Mouse (Mus musculus) megakaryocyte-erythroid progenitor cell, adult 5-6 weeks (primary cell): ENCODE measurements around the gene Herc6. TPM values are rescaled to one million over a fixed set of nuclear protein-coding genes. Genes with fewer than 3 reads are reported as not detected.
"Not testable (repeated sequence)": the region's sequence is repeated elsewhere in the genome, so short reads cannot be mapped to it uniquely, and the experiment has no call there.

Experiments
- ATAC-seq: replicated peaks from 2 replicates; pipeline ENCODE4 v1.8.0; 2016; ENCODE audit warnings: mild to moderate bottlenecking, inconsistent platforms; ENCODE audit not compliant: severe bottlenecking, poor library complexity, low FRiP score, low TSS enrichment
- total RNA-seq, 2 experiments: library from RNA; stranded (forward) in 1 of 2; stranded (reverse) in 1 of 2; fragments of 200-1000, 215-1000 nt in 1 of 2; fragments of >200 nt in 1 of 2; fragmentation: Nextera tagmentation in 1 of 2; gene quantifications; 2 replicates each; pipeline ENCODE4 v1.2.3; 2014 to 2017

Gene Herc6
- 13.8 and 35.6 TPM in 2 replicates for total RNA-seq (2014; fragmentation: Nextera tagmentation)
- total RNA-seq (2017): 11.6 and 18.1 TPM in 2 replicates

DNA sequence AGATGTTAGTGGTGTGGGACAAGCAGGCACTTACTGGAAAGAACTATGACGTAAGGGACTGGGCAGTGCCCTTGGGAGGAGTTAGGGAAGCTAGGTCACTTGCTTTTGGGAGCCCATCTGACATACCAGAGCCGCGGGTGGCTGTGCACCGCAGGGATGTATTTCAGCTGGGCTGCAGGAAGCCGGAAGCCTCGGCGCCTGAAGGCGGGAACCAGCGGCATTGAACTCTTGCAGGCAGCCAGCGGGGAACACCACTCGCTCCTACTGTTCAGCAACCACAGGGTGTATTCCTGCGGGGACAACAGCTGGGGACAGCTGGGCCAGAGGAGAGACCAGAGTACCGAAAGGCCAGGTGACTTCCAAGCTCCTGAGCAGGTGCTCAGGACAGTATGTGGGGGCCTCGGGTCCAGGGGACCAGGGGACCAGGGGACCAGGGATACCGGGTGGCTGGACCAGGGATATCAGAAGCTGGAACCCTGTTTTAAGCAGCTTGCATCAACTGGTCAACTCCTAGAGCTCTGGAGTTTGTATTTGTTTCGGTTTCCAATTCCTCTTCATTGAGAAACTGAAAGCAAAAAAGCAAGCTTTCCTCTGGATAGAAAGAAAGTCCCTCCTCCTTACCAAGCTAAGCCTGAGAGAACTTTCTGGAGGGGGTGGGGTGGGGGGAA, at the start of gene Herc6:
Gene Herc6 (plus strand): TSS at position 120 of the 668 bp plus-strand sequence.
- peak; percentile 97 for ATAC-seq

DNA sequence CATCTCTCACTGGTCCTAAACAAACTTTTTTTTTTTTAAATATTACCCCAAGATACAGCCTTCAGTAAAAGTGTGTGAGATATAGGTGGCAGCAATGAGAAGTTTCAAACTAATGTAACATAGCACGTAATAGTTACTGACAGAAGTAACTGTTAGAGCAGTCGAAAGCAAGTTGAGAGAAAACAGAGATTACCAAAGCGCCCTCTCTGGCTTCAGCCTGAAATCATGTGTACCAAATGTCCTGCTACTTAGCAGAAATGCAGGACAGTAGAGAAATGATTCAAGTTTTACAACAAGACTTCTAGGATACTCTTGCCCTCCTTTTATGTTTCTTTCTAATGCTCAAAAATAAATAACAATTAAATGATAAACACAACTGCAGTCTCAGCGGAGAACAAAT, 49.8 kb upstream of the Herc6 start:
- no peak for ATAC-seq

DNA sequence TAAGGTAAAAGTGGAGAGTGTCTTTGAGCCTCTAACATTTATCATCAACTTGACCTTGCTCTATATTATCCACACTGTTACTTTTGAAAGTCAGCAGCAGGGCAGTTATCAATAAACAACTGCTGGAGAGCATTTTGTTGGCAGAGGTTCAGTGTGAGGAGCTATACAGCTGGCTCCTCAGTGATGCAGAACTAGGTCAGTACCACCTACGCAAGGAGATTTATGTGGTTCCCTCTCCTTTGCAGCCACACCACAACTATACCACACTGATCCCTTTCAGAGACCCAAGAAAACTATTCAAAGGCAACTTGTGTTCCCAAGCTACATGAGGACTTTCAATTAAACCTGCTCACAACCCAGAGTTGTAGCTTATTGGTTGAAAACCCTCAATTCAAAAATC, 49.4 kb upstream of the Herc6 start:
- ATAC-seq: 0 out of 2 replicates have a peak, but pooled peaks have one; percentile 9

DNA sequence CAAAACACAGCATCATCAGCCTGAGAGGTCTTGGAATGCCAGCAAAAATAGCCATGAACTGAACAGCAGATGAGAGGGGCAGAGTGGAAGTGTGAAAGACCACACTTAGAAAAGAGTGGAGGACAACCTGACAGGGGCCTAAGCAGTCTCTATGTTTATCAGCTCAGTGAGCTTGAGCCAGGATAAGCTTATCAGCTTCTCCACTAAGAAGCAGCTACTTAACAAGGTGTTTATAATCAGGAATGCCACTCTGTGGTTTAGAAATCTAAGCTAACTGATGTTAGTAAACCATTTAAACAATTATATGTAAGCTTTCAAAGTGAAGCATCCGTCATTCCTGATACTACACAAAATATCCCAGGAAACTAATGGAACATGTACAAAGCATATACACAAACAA, 48.8 kb upstream of the Herc6 start:
- no peak for ATAC-seq

DNA sequence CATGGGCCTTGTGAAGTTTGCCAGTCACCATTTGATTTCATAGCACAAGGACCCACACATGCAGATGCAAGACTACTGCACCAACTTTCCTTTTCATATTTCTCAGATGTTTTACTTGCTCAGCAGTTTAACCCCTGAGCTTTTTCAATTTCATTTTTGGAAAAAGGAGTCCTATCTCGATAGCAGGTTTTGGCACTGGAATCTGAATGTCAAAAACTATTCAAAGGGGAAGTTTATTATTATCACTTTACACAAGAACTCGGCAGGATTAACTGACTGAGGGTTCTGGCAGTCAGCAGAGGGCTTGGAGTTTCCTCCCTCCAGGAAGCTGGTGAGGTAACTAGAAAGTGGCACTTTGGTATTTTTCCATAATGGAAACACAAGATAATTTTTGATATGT, 47.4 kb upstream of the Herc6 start:
- no peak for ATAC-seq

DNA sequence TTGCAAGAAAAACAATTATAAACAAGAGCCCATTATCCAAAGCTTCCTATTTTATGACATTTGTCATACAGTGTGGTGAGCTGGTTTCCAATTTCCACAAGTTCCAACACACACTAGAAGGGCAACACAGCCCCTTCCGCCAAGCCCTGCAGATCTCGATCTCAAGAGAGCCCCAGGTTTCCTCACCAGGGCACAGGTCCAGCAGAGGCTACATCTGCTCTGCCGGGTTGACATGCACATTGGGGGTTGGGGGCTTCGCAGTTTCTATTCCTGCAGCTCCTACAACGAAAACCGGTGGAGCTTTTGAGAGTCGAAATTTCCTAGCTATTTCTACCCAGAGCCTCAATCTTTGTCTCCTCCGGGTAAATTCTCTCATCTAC, 46.6 kb upstream of the Herc6 start:
- ATAC-seq: no peak

DNA sequence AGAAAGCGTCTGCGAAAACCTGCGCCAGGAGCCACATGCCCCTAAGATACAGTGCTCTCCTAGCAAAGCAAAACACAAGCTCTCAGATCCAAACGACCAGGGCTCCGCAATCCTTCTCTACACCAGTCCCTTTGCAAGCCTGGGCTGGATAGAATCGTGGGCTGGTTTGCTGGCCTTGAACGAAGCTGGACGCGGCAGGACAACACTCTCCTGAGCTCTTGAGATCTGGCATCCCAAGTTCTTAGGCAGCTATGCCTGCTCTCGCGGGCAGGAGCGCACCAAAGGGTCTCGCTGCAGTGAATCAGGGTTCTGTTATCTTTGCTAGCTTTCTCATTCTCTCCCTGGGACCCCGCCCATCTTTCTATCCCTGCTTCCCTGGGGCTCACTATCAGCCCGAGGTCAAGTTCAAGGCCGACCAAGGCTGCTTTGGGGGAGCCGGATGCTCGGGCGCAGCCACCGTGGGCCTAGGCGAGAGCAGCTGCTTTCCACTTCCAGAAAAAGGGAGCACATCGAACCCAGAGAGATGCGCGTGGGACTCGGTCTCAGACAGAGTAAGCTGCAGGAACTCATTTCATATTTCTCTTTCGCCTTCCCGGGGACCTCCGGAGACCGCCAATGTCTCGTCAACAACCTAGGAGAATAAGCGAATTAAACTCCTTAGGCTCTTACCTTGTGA, 46.1 kb upstream of the Herc6 start:
- ATAC-seq: peak; percentile 29

DNA sequence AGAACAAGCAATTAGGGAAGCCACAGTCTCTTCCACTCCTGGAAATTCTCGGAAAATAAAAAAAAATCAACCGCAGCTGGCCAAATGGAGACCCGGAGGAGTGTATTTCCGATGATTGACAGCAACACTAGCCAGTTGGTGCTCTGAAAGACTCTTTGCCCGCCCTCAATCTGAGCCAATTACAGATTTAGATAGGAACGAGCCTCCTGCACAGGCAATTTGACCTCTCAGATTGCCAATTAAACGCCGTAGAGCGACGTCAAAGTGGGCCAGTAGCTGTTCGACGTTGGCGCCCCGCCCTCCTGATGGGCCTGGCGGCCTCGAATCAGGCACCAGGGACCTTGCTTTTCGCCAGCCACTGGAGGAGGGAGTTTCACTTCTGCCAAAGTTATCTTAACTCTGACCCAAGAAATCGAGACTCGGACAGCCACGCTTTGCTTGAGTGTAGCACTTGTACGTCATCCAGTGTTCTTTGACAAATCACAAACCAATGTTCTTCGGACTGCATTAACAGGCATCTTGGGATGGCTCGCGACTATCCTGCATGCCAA, 45.3 kb upstream of the Herc6 start, which contains the start of gene Ppm1k:
Gene Ppm1k (minus strand): TSS at position 83 of the 551 bp plus-strand sequence.
- ATAC-seq: peak; percentile 97

DNA sequence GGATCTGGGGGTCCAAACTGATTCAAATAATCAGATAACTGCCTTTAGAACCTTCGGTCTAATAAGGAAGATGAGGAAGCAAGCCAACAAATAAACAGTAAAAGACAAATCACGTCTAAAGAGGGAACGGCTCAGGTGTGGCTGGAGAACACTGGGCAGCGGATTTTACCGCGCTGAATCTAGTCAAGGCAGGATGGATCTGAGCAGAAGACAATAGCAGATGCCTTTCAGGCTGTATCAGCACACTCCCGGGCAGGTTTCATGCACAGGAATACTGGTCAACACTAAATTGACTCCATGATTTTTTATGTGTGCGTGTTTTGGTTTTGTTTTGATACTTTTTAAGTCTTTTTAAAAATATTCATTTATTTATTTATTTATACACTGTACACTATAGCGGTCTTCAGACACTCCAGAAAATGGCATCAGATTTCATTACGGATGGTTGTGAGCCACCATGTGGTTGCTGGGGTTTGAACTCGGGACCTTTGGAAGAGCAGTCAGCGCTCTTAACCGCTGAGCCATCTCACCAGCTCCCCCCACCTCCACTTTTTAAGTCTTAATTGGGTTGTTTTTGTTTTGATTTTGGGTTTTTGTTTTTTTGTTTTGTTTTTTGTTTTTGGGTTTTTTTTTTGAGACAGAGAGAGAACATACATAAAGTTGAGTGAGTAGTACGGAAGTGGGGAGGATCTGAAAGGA, 44.7 kb upstream of the Herc6 start:
- ATAC-seq: peak; percentile 16; the same call in 1 of the 2 replicates

DNA sequence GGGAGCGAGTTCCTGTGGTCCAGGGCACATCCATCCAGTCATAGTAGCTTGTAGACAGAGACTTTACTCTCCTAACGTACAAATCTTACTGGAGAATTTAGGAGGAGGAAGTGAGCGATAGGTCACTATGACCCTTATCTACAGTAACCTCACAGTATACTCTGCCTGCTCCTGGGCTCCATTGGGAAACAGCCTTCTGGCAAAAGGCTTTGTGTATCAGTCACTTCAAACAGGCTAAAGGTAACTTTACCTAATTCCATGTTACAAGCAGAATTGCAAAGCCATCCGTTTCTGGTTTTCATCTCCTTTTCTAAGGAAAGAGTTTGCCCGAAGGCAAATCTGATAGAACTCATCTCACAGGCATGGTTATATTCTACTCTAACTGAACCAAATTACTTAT, 42.9 kb upstream of the Herc6 start:
- ATAC-seq: no peak

DNA sequence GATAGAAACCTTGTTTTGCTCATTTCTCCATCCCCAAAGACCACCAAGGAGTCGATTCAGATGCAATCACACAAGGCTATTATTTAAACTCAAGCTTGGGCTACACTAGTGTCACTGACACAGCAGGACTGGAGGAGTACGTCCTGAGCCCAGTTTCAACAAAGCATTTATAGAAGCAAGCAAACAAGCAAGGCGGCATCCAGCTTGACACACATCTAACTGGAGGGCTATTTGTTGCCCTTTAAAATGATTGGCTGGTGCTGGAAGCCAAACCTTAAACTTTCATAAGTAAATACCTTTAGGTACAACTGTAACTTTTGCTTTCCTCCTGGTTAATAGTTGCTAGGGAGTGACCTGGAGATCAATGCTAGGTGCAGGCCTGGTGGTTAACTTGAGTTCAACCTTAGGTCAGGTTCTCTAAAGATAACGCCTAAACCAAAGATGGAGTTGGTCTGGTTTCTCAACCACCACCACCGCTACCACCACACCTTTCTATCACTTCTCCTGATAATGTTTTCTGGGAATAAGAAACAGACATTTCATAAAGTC, 39.8 kb upstream of the Herc6 start:
- ATAC-seq: no peak

DNA sequence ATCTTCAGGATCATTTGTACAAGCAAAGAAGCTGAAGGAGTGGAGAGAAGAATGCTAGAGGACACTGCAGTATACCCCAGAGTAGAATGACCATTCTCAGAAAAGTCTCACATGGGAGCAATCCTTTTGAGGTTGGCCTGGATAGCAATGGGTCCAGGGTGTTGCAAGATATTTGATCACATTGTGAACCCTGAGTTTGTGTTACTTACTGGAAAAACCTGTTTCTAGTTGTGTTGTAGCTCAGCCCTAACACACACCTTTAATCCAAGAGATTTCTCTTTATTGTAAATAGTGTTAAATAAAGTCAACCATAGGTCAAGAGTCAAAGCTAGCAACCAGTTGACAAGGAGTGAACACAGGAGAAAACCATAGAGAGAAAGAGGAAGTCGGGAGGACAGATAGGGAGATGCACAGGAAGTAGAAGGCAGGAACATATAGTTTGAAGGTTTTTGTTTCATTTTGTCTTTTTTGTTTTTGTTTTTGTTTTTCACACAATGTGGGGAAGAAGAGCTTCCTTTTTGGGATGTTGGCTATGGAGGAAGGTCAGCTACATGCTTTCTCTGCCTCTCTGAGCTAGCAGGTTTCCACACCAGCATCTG, 39.0 kb upstream of the Herc6 start:
- no peak for ATAC-seq

DNA sequence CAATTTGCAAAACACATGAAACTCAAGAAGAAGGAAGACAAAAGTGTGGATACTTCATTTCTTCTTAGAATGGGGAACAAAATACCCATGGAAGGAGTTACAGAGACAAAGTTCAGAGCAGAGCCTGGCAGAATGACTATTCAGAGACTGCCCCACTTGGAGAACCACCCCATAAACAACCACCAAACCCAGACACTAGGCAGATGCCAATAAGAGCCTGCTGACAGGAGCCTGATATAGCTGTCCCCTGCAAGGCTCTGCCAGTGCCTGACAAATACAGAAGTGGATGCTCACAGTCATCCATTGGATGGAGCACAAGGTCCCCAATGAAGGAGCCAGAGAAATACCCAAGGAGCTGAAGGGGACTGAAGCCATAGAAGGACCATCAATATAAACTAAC, 37.2 kb upstream of the Herc6 start:
- not testable (repeated sequence) for ATAC-seq

DNA sequence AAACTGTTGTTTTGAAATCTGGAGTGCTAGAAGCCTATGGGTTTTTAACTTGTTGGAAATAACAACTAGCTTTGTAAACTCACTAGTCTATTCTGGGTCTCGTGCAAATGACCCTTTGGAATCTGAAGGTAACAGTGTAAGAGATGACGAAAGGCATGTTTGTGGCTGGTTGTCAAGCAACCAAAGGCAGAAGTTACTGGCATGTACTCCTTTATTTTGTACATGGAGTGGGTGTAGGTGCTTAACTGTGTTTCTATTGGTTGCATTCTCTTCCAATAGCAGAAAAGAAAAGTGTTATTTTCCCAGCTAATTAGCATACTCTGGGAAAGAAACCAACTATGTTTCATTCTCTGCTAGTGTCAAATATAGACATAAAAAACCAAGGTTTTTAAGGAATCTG, 35.9 kb upstream of the Herc6 start:
- ATAC-seq: no peak

DNA sequence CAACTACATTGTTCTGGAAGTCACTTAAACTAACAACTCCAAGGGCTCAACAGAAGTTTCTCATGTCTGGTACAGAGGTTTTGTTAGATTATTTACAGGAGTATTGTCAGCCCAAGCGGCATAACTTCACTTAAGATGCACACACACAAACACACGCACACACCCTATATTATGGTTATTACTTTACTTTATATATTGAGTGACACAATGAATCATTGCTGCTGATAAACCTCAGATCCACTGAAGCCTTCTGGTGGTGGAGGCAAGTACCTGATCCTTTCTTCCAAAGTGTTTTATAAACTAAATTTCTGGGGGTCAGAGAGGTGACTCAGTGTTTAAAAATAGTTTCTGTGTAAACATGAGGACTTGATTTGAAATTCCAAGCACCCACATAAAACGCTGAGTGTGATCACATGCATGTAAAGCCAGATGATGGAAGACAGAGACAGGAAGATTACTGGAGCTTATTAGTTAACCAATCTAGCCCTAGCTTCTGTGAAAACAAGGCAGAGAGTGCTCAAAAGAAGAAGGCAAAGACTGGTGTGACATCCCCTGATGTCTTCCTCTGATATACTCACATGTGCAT, 29.5 kb upstream of the Herc6 start:
- no peak for ATAC-seq

DNA sequence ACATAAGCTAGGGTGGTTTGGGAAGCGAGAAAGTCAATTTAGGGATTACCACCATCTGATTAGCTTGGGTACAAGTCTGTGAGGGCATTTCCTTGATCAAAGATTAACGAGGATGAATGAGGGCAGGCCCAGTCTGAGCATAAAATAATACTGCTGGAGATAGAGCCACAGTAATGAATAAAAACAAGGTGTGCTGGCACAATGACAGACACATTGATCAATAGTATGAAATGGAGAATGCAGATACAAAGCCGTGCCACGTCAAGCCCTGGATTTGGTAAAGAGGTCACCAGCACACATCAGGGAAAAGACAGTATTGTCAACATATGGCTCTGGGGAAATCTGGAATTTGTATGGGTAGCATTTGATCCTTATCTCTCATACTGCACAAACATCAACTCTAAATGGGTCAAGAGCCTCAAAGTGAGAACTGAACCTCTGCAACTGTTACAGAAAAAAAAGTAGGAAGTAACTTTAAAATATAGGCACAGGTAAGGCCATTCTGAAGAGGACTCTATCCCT, 22.9 kb upstream of the Herc6 start:
- no peak for ATAC-seq

DNA sequence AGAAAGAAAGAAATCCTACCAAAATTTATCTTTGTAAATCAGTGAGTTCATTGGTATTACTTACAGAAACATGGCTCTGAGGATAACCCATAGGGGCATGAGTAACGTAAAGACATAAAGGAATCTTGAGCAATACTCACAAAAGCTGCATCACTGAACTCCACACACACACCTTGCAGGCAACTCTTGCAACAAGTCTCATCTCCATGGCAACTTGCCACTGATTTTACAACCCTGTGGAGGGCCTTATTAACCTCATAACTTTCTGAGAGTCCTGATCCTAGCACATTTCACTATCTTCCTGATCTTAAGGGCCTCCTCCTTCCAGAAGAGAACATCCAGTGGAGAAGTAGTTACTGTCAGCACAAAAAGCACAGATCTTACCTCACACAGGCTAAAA, 17.3 kb upstream of the Herc6 start:
- no peak for ATAC-seq

DNA sequence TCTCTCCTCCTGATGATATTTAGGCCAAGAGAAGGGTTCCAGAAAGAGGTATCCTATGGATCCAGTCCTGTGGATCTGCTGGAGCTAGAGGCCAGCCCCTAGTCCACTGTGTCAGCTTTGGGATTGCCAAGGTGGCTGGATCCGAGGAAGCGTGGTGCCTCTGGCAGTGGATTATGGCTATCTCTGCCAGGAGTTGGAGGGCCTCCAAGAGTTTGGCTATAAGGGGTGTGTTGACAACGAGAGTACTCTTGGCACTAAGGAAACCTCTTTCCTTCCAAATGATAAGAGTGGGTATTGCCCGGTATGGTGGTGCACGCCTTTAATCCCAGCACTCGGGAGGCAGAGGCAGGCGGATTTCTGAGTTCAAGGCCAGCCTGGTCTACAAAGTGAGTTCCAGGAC, 15.3 kb upstream of the Herc6 start:
- no peak for ATAC-seq

DNA sequence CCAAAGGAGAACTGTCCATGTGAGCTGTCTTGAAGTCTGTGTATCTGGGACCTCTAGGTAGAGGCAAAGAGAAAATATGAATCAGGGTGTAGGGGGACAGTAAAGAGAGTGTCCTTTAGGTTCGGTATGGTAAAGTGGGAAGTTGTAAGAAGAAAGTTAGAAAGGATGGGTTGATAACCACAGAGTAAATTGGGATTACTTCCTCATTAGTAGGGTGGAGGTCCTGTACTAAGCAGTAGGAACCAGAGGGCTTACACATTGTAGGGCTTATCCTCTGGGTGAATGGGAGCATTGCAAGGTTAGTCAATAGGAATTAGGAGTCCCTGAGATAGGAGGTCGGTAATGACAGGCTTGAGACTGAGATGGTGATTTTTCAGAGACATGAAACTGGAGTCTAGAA, 13.2 kb upstream of the Herc6 start:
- no peak for ATAC-seq
